Mouse (Mus musculus) bone marrow macrophage, adult 2 months (primary cell): ENCODE measurements at regions not wholly inside any gene's neighbourhood (a gene's known extent, or its start where the extent isn't known, plus 50 kb on each side); places are given as distances from the start of the nearest gene placed in this dataset.

Source experiments
- CTCF ChIP-seq: IDR thresholded peaks from 2 replicates; pipeline ENCODE4 v1.5.1; 2012; ENCODE audit warnings: low read depth, mild to moderate bottlenecking, low read length, moderate library complexity
- POLR2A ChIP-seq: IDR thresholded peaks from 2 replicates; pipeline ENCODE4 v1.6.1; 2012; ENCODE audit warnings: mild to moderate bottlenecking, low read depth, low read length, borderline replicate concordance

DNA sequence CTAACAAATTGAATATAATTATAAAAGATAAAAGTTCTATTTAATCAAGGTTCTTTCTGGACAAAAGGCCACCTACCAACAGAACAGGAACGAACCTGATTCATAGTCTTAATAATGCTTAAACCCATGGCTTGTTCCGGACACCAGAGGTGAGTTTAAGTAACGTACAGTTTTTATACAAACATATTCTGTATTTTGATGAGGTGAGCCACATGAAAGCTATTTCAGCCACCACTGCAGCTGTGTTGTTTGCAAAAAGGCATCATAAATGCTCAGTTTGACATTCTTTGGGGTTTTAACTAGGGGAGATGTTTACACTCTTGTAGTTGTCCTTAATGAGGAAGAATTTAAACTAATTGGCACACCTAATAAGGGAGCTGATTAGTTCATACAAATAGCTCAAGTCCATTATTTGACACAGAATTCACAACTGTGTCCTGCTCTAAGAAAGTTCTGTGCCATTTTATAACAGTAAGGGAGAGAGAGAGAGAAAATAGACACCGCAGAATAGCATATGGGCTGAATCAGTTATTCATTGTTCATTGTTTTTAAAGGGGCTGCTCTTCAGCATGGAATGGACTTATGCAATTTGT, 560.8 kb upstream of the Pdzrn3 start:
- TF ChIP-seq POLR2A (no peak), CTCF (no peak)
